In the genomic region with DNA sequence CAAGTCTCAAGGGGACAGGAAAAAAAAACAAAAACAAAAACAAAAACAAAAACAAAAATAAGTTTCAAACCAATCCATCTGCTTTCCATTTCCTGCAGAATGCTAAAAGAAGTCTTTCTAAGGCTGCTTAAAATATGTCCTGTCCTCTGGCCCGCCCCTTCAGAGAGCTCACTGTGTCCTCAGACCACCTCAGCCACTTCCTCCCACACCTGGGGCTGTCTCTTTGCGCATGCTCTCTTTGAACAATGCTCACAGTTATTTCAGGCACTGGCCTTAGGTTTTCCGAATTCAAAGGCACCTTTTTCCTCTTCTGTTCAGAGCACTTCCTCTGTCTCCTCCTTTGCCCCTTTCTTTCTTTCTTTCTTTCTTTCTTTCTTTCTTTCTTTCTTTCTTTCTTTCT, we compare ENCODE assay signal across 10 mouse cellular contexts.
DNase-seq lines count a peak whose midpoint lies in the region; ATAC-seq and TF ChIP-seq lines count a peak whose summit lies in the region.
"Had no signal": no experiment of that assay in that cellular context is flagged by ENCODE, and none has a peak within 500 bp of the region (broad histone marks: within the 10 kb centered on the region; RNA-seq: fewer than 3 reads in every experiment).

No protein-coding gene starts in this region.

- H3K9me3 ChIP-seq in lung, embryonic 14.5 days (ENCODE audit: low read depth, low read length): no peaks in the 10 kb centered on the region
- H3K9me3 ChIP-seq in lung, postnatal 0 days (ENCODE audit: low read length): no peaks in the 10 kb centered on the region
- H3K9me3 ChIP-seq in hindbrain, embryonic 10.5 days: no peaks in the 10 kb centered on the region
- H3K9me3 ChIP-seq: neural tube, embryonic 13.5 days had no signal

- no peak for TF ChIP-seq CTCF in lung, embryonic 14.5 days (IDR thresholded peaks at IDR 0.05; ENCODE audit: low read depth)
- TF ChIP-seq CTCF in lung, postnatal 0 days (IDR thresholded peaks at IDR 0.05): no peak

- ATAC-seq in lung, embryonic 14.5 days (ENCODE audit: insufficient read depth): no peak
- ATAC-seq in lung, postnatal 0 days: no peak

- H3K27ac ChIP-seq in lung, embryonic 14.5 days (ENCODE audit: low read depth): no peak overlapping the region
- H3K27ac ChIP-seq in lung, postnatal 0 days (ENCODE audit: low read length): no peak overlapping the region
- H3K27ac ChIP-seq in hindbrain, embryonic 10.5 days: no peak overlapping the region

- 41% methylated on average over 3 of the region's 3 CpGs for WGBS in lung, embryonic 14.5 days
- WGBS in lung, postnatal 0 days: 42% methylated on average over 3 of the region's 3 CpGs
- WGBS in hindbrain, embryonic 10.5 days: 63% methylated on average over 3 of the region's 3 CpGs

- H3K27me3 ChIP-seq in lung, embryonic 14.5 days (ENCODE audit: insufficient read depth, low read length): no peaks in the 10 kb centered on the region
- H3K27me3 ChIP-seq in lung, postnatal 0 days (replicated peaks; ENCODE audit: insufficient read depth, low read length): no peaks in the 10 kb centered on the region
- H3K27me3 ChIP-seq in hindbrain, embryonic 10.5 days (ENCODE audit: insufficient read depth, poor library complexity, severe bottlenecking): no peaks in the 10 kb centered on the region
- H3K27me3 ChIP-seq: neural tube, embryonic 13.5 days had no signal

- TF ChIP-seq EP300 in lung, postnatal 0 days (IDR thresholded peaks at IDR 0.05): no peak

- no peak overlapping the region for H3K4me3 ChIP-seq in lung, embryonic 14.5 days (ENCODE audit: low read depth, low read length)
- H3K4me3 ChIP-seq in lung, postnatal 0 days (ENCODE audit: low read depth, low read length): no peak overlapping the region
- H3K4me3 ChIP-seq in hindbrain, embryonic 10.5 days: no peak overlapping the region
- H3K4me3 ChIP-seq: erythroblast, embryonic 14.5 days; neural tube, embryonic 13.5 days had no signal

- DNase-seq in lung, embryonic 14.5 days: peak; percentile 45
- DNase-seq in lung, postnatal 0 days (ENCODE audit: low spot score): no peak
- peak; percentile 65 for DNase-seq in T-cell, adult 2 months (ENCODE audit: low spot score)
- peak; percentile 30 to 46 for DNase-seq in kidney, postnatal 36 days
- DNase-seq in thymus, postnatal 36 days: peak; percentile 66 to 79
- DNase-seq in hindbrain, embryonic 10.5 days (ENCODE audit: low spot score): no peak
- no peak for DNase-seq in gastrocnemius, postnatal 14 days
- DNase-seq: liver had no signal

- H3K4me2 ChIP-seq in lung, embryonic 14.5 days: no peak overlapping the region
- no peak overlapping the region for H3K4me2 ChIP-seq in lung, postnatal 0 days (replicated peaks; ENCODE audit: low read depth, low read length)

- H3K4me1 ChIP-seq in lung, embryonic 14.5 days (ENCODE audit: insufficient read depth): no peaks in the 10 kb centered on the region; the same call in 1 of the 2 replicates
- no peaks in the 10 kb centered on the region for H3K4me1 ChIP-seq in lung, postnatal 0 days (ENCODE audit: insufficient read depth, low read depth, low read length)
- peaks cover 13% of the 10 kb centered on the region for H3K4me1 ChIP-seq in hindbrain, embryonic 10.5 days (replicated peaks)

- no peak overlapping the region for H3K9ac ChIP-seq in lung, embryonic 14.5 days
- H3K9ac ChIP-seq in lung, postnatal 0 days (replicated peaks; ENCODE audit: low read depth): no peak overlapping the region
- H3K9ac ChIP-seq: neural tube, embryonic 13.5 days had no signal

- H3K36me3 ChIP-seq in lung, embryonic 14.5 days (ENCODE audit: insufficient read depth): no peaks in the 10 kb centered on the region
- H3K36me3 ChIP-seq in lung, postnatal 0 days (ENCODE audit: insufficient read depth, low read length): no peaks in the 10 kb centered on the region
- H3K36me3 ChIP-seq in hindbrain, embryonic 10.5 days: no peaks in the 10 kb centered on the region
- H3K36me3 ChIP-seq: neural tube, embryonic 13.5 days had no signal

- intact Hi-C loops in gastrocnemius, postnatal 14 days (cut with DNase I; ENCODE audit: low total_unique reads): no loop called here

Comparison
In these comparisons a context has a peak if more than half of its experiments do, and no peak if none do; other contexts are left out.
1. DNase-seq: peak in lung, embryonic 14.5 days (single experiment), T-cell, adult 2 months (single experiment), kidney, postnatal 36 days (2 of 2) and thymus, postnatal 36 days (2 of 2); none in lung, postnatal 0 days (single experiment), hindbrain, embryonic 10.5 days (single experiment) and gastrocnemius, postnatal 14 days (single experiment).